Mouse (Mus musculus) midbrain, embryonic 10.5 days (tissue): Measurements from ENCODE around the gene Ppm1h. TPM values are rescaled to one million over a fixed set of nuclear protein-coding genes. Genes with fewer than 3 reads are reported as not detected.
"Not testable (repeated sequence)": the region's sequence is repeated elsewhere in the genome, so short reads cannot be mapped to it uniquely, and the experiment has no call there.

Experiments used
- DNase-seq: peaks from one replicate; pipeline ENCODE4 v3.0.0-alpha.2; 2017; ENCODE audit warnings: low spot score
- H3K27ac ChIP-seq: fragments of 300-500 bp; sonication (generic); replicated peaks from 2 replicates; pipeline ENCODE4 v1.5.1; 2016; ENCODE audit warnings: mild to moderate bottlenecking
- H3K27me3 ChIP-seq: fragments of 300-500 bp; sonication (generic); 2 replicates; pipeline ENCODE4 v1.6.1; 2016; ENCODE audit warnings: low read depth, mild to moderate bottlenecking; ENCODE audit not compliant: poor library complexity, severe bottlenecking
- H3K36me3 ChIP-seq: fragments of 300-500 bp; sonication (generic); 2 replicates; pipeline ENCODE4 v1.6.1; 2016; ENCODE audit warnings: mild to moderate bottlenecking, moderate library complexity
- H3K4me1 ChIP-seq: fragments of 300-500 bp; sonication (generic); 2 replicates; pipeline ENCODE4 v1.6.1; 2016
- H3K4me3 ChIP-seq: fragments of 300-500 bp; sonication (generic); 2 replicates; pipeline ENCODE4 v1.5.1; 2016; ENCODE audit warnings: mild to moderate bottlenecking, moderate library complexity
- H3K9me3 ChIP-seq: fragments of 300-500 bp; sonication (generic); replicated peaks from 2 replicates; pipeline ENCODE4 v1.6.1; 2016; ENCODE audit warnings: mild to moderate bottlenecking
- WGBS: fragments of 180-500 bp; shearing (Covaris S2); methylation state at CpG from one replicate; pipeline ENCODE4 v1.1.7; 2016; 5-methylcytosine and 5-hydroxymethylcytosine counted together
- polyA plus RNA-seq: library from polyadenylated mRNA; unstranded; fragments of >200 nt; fragmentation: Nextera tagmentation; extraction: Ambion mirVana; gene quantifications from 2 replicates; pipeline ENCODE4 v1.2.1, GENCODE M21; 2016

Gene Ppm1h
- polyA plus RNA-seq, 1 experiment from 2014 or later, result 3.3 TPM

- H3K27me3 ChIP-seq, result no peaks in the 10 kb centered on the region
- H3K4me1 ChIP-seq, result peaks cover 36% of the 10 kb centered on the region
- H3K27ac ChIP-seq, result no peak overlapping the region; the same call in 1 of the 2 replicates
- no peak overlapping the region for H3K4me3 ChIP-seq
- WGBS, result 42% methylated on average over 12 of the region's 12 CpGs
- no peaks in the 10 kb centered on the region for H3K36me3 ChIP-seq
- DNase-seq, result no peak
- H3K9me3 ChIP-seq, result no peaks in the 10 kb centered on the region
These were observed 233.6 kb downstream of the Ppm1h start for GRCm38 (mm10) chr10:122912086-122912690.

- Histone ChIP-seq H3K4me3 (no peak overlapping the region), H3K4me1 (peaks cover 36% of the 10 kb centered on the region), H3K27ac (peak overlapping the region; percentile 77), H3K27me3 (no peaks in the 10 kb centered on the region), H3K9me3 (no peaks in the 10 kb centered on the region), H3K36me3 (no peaks in the 10 kb centered on the region)
- peak; percentile 49 for DNase-seq
- 18% methylated on average over 19 of the region's 19 CpGs for WGBS
These were observed 234.3 kb downstream of the Ppm1h start for GRCm38 (mm10) chr10:122912701-122913368.

- Histone ChIP-seq H3K9me3 (no peaks in the 10 kb centered on the region), H3K4me3 (no peak overlapping the region), H3K27ac (peak overlapping the region; percentile 77), H3K27me3 (no peaks in the 10 kb centered on the region), H3K36me3 (no peaks in the 10 kb centered on the region), H3K4me1 (peaks cover 36% of the 10 kb centered on the region)
- WGBS, result 55% methylated on average over 11 of the region's 11 CpGs
- no peak for DNase-seq
These were observed 234.8 kb downstream of the Ppm1h start for GRCm38 (mm10) chr10:122913393-122913792.

DNA sequence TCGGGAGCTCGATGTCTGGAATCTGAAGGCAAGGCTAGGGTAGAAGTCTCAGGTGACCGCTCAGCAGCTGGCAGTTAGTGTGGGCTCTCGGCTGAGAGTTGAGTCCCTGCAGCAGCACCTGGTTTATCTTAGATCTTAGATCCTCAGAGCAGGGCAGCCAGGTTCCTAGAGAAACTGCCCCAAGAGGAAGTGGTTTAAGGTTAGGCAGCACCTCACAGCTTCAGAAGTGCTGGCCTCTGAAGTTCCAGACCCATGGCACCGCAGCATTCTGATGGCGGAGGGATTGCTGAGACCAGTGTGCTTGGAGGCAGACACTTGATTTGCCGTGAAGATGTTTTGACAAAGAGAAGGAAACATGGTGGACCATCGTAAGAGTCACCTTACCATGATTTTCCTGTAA lies 237.3 kb downstream of the Ppm1h start:
- no peak overlapping the region for H3K4me3 ChIP-seq
- H3K27me3 ChIP-seq, result no peaks in the 10 kb centered on the region
- WGBS, result 86% methylated on average over 8 of the region's 8 CpGs
- H3K9me3 ChIP-seq, result no peaks in the 10 kb centered on the region
- H3K4me1 ChIP-seq, result peaks cover 30% of the 10 kb centered on the region
- H3K36me3 ChIP-seq, result no peaks in the 10 kb centered on the region
- H3K27ac ChIP-seq, result no peak overlapping the region
- DNase-seq, result no peak

GRCm38 (mm10) chr10:122917648-122918324 lies 239.2 kb downstream of the Ppm1h start:
- no peaks in the 10 kb centered on the region for H3K9me3 ChIP-seq
- H3K4me1 ChIP-seq, result peaks cover 17% of the 10 kb centered on the region
- H3K36me3 ChIP-seq, result no peaks in the 10 kb centered on the region
- no peak overlapping the region for H3K27ac ChIP-seq
- DNase-seq, result no peak
- H3K27me3 ChIP-seq, result no peaks in the 10 kb centered on the region
- WGBS, result 93% methylated on average over 14 of the region's 14 CpGs
- H3K4me3 ChIP-seq, result no peak overlapping the region

- Histone ChIP-seq H3K4me3 (no peak overlapping the region), H3K27ac (no peak overlapping the region), H3K4me1 (peaks cover 12% of the 10 kb centered on the region), H3K27me3 (no peaks in the 10 kb centered on the region), H3K9me3 (no peaks in the 10 kb centered on the region), H3K36me3 (no peaks in the 10 kb centered on the region)
- DNase-seq, result no peak
- WGBS, result 96% methylated on average over 9 of the region's 9 CpGs
These were observed 239.7 kb downstream of the Ppm1h start for GRCm38 (mm10) chr10:122918325-122918694.

GRCm38 (mm10) chr10:122918754-122919153 lies 240.2 kb downstream of the Ppm1h start:
- Histone ChIP-seq H3K9me3 (no peaks in the 10 kb centered on the region), H3K27me3 (no peaks in the 10 kb centered on the region), H3K4me1 (peaks cover 9% of the 10 kb centered on the region), H3K36me3 (no peaks in the 10 kb centered on the region), H3K27ac (no peak overlapping the region), H3K4me3 (no peak overlapping the region)
- DNase-seq, result no peak
- WGBS, result 95% methylated on average over 5 of the region's 5 CpGs

DNA sequence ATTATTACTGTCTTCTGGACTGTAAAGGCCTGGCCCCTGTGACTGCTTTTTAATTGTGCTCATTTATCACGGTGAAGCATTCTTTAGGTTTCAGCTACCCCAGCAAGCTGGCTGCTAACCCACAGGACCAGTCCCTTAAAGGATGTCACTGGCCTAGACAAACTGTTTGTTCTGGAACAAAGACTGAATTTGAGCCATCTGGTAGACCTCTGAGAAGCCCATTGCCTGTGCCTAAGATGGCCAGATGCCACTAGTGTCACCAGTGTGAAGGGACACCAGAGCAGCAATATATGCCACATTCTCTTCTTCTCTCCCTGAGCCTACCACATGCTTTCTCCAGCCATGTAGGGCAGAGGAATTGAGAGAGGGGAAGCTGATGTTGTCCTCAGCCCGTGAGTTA lies 240.9 kb downstream of the Ppm1h start:
- no peak overlapping the region for H3K27ac ChIP-seq
- H3K4me1 ChIP-seq, result peaks cover 9% of the 10 kb centered on the region
- 88% methylated on average over 2 of the region's 2 CpGs for whole genome bisulfite sequencing
- H3K4me3 ChIP-seq, result no peak overlapping the region
- H3K27me3 ChIP-seq, result no peaks in the 10 kb centered on the region
- no peaks in the 10 kb centered on the region for H3K36me3 ChIP-seq
- H3K9me3 ChIP-seq, result no peaks in the 10 kb centered on the region
- DNase-seq, result no peak

- no peak for DNase-seq
- Histone ChIP-seq H3K4me3 (no peak overlapping the region), H3K36me3 (no peaks in the 10 kb centered on the region), H3K27me3 (no peaks in the 10 kb centered on the region), H3K27ac (no peak overlapping the region), H3K4me1 (peaks cover 9% of the 10 kb centered on the region), H3K9me3 (no peaks in the 10 kb centered on the region)
- 96% methylated on average over 11 of the region's 11 CpGs for WGBS
These were observed 241.7 kb downstream of the Ppm1h start for GRCm38 (mm10) chr10:122920218-122920795.

DNA sequence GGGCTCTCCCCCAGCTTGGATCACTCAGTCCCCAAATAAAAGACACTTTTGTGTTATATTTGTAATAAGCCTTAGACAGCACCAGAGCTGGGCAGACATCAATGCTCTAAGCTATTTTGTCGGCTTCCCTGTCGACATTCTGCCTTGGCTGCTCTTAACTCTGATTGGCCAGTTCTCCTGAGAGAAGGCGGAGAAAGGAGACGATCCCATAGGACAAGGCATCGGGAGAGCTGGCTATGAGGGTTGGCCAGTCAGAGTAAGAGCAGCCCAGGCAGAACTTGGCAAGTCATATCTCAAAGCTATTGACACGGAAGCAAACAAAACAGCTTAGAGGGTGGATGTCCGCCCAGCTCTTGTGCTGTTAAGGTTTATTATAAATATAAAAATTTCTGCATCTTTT lies 243.7 kb downstream of the Ppm1h start:
- Histone ChIP-seq H3K9me3 (no peaks in the 10 kb centered on the region), H3K27me3 (no peaks in the 10 kb centered on the region), H3K4me1 (peaks cover 6% of the 10 kb centered on the region), H3K27ac (no peak overlapping the region), H3K4me3 (no peak overlapping the region), H3K36me3 (no peaks in the 10 kb centered on the region)
- 38% methylated on average over 7 of the region's 7 CpGs for WGBS
- DNase-seq, result no peak

GRCm38 (mm10) chr10:122924571-122924970 lies 246.0 kb downstream of the Ppm1h start:
- not testable (repeated sequence) for H3K9me3 ChIP-seq, DNase-seq, H3K4me3 ChIP-seq, H3K27me3 ChIP-seq, H3K27ac ChIP-seq, H3K36me3 ChIP-seq
- H3K4me1 ChIP-seq, result peaks cover 12% of the 10 kb centered on the region
- 89% methylated on average over 5 of the region's 5 CpGs for WGBS

DNA sequence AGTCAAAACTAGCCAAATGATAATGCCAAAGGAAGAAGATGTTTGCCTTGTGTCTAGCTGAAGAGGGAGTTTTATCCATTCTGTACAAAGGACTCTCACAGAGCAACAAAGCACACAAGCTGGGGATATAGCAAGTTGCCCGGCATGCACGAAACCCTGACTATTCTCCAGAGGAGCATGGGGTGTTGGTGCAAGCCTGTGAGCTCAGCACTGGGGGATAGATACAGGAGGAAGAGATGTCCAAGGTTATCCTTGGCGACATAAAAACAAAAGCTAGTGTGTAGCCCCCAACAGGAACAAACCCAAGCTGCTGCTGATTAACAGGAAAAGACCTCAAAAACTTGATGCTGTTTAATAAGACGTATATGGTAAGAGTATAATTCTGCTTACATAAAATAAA lies 247.7 kb downstream of the Ppm1h start:
- Histone ChIP-seq H3K27me3 (no peaks in the 10 kb centered on the region), H3K27ac (no peak overlapping the region), H3K9me3 (no peaks in the 10 kb centered on the region), H3K36me3 (no peaks in the 10 kb centered on the region), H3K4me1 (peaks cover 29% of the 10 kb centered on the region), H3K4me3 (no peak overlapping the region)
- DNase-seq, result no peak
- 86% methylated on average over 4 of the region's 4 CpGs for WGBS

DNA sequence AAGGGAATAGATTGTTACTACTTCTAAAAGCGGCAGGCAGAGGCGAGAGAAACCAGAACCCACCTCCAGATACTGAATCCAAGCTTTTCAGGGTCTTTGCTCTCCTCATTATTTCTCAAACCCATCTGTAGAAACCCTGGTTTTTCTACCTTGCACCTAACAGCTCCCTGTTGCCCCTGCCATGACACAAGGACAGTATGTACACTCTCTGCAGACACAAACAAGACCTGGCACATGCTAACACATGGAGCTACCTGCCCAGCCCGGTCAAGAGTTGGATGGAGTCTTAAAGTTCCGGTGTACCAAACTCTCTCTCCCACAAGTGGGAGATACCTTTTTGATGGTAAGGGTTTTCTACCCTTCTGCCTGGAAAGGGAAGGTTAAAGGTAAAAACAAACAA lies 252.0 kb downstream of the Ppm1h start:
- no peak for DNase-seq
- 80% methylated on average over 4 of the region's 4 CpGs for WGBS

More for the DNA sequence above, 252.0 kb downstream of the Ppm1h start:
- H3K9me3 ChIP-seq, result no peaks in the 10 kb centered on the region
- H3K36me3 ChIP-seq, result no peaks in the 10 kb centered on the region
- H3K4me1 ChIP-seq, result peaks cover 47% of the 10 kb centered on the region
- peak overlapping the region; percentile 86 for H3K27ac ChIP-seq
- H3K27me3 ChIP-seq, result peaks cover 5% of the 10 kb centered on the region; the same call in 1 of the 2 replicates
- H3K4me3 ChIP-seq, result no peak overlapping the region
